Comparison of ENCODE assay signal across 8 mouse cellular contexts in the genomic region with DNA sequence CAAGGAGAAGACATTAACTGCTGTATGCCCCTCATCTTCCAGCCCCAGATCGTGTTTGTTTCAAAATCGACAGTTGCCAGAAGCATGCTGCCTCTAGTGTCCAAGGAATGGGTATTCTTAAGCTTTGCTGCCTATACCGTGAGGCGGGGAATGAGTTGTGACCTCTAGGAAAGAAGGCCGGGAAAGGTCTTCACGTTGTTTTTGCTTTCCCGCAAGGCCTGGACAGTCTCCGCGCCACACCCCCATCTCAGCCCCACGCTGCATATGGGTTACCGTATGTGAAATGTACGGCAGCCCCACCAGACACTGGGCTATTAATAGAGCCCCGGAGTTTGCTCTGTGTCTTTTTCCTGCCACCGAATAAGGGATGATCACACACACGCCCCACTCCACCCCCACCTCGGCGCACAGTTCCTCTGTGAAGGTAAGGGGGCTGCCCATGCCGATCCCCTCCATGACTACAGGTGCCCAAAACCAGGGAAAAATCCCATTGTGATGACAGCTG. TPM values are rescaled to one million over a fixed set of nuclear protein-coding genes. Genes with fewer than 3 reads are reported as not detected.
DNase-seq lines count a peak whose midpoint lies in the region; ATAC-seq lines count a peak whose summit lies in the region.
"Had no signal": no experiment of that assay in that cellular context is flagged by ENCODE, and none has a peak within 500 bp of the region (broad histone marks: within the 10 kb centered on the region; RNA-seq: fewer than 3 reads in every experiment).

No protein-coding gene starts in this region.

- 2% methylated on average over 18 of the region's 18 CpGs for WGBS in lung, embryonic 15.5 days
- WGBS in forebrain, embryonic 16.5 days = under 1% methylated on average over 18 of the region's 18 CpGs
- WGBS in neural tube, embryonic 13.5 days = 1% methylated on average over 18 of the region's 18 CpGs

- peak overlapping the region; percentile 38 for H3K4me2 ChIP-seq in lung, embryonic 15.5 days
- peak overlapping the region; percentile 78 for H3K4me2 ChIP-seq in forebrain, embryonic 16.5 days (ENCODE audit: low read length)
- peak overlapping the region; percentile 83 for H3K4me2 ChIP-seq in neural tube, embryonic 13.5 days
- H3K4me2 ChIP-seq: liver, embryonic 15.5 days had no signal

- no peak for DNase-seq in lung, postnatal 14 days
- DNase-seq in layer of hippocampus, postnatal 10 days (ENCODE audit: low spot score in 2 of 2) = peak; percentile 44 to 55
- DNase-seq in retina, postnatal 1 day = no peak

- ATAC-seq in lung, embryonic 15.5 days (ENCODE audit: borderline replicate concordance, extremely low read depth, low FRiP score, low TSS enrichment) = no peak
- ATAC-seq in forebrain, embryonic 16.5 days = 0 out of 2 replicates have a peak, but pooled peaks have one; percentile 13
- ATAC-seq in neural tube, embryonic 13.5 days (ENCODE audit: low read depth) = peak; percentile 16
- no peak for ATAC-seq in megakaryocyte-erythroid progenitor cell, adult 5-6 weeks (replicated peaks; ENCODE audit: low FRiP score, low TSS enrichment, poor library complexity, severe bottlenecking)

- H3K9ac ChIP-seq in lung, embryonic 15.5 days = no peak overlapping the region
- peak overlapping the region; percentile 72 for H3K9ac ChIP-seq in forebrain, embryonic 16.5 days (replicated peaks; ENCODE audit: low read depth, low read length)
- peak overlapping the region; percentile 86 for H3K9ac ChIP-seq in neural tube, embryonic 13.5 days
- H3K9ac ChIP-seq: liver, embryonic 15.5 days had no signal

- no peaks in the 10 kb centered on the region for H3K36me3 ChIP-seq in lung, embryonic 15.5 days
- no peaks in the 10 kb centered on the region for H3K36me3 ChIP-seq in forebrain, embryonic 16.5 days (ENCODE audit: control insufficient read depth, insufficient read depth)
- no peaks in the 10 kb centered on the region for H3K36me3 ChIP-seq in neural tube, embryonic 13.5 days
- H3K36me3 ChIP-seq: liver, embryonic 15.5 days had no signal

- H3K27me3 ChIP-seq in lung, embryonic 15.5 days = peaks cover 89% of the 10 kb centered on the region
- no peaks in the 10 kb centered on the region for H3K27me3 ChIP-seq in forebrain, embryonic 16.5 days (replicated peaks; ENCODE audit: control insufficient read depth, insufficient read depth, low read length)
- H3K27me3 ChIP-seq in neural tube, embryonic 13.5 days = peaks cover 18% of the 10 kb centered on the region

- 0 out of 2 replicates have a peak overlapping the region, but pooled peaks have one; percentile 8 for H3K4me3 ChIP-seq in lung, embryonic 15.5 days
- H3K4me3 ChIP-seq in forebrain, embryonic 16.5 days (replicated peaks; ENCODE audit: low read length) = peak overlapping the region; percentile 52
- H3K4me3 ChIP-seq in neural tube, embryonic 13.5 days = peak overlapping the region; percentile 76
- H3K4me3 ChIP-seq: liver, embryonic 15.5 days had no signal

- no peaks in the 10 kb centered on the region for H3K9me3 ChIP-seq in lung, embryonic 15.5 days
- no peaks in the 10 kb centered on the region for H3K9me3 ChIP-seq in forebrain, embryonic 16.5 days (ENCODE audit: control insufficient read depth, low read length)
- no peaks in the 10 kb centered on the region for H3K9me3 ChIP-seq in neural tube, embryonic 13.5 days
- H3K9me3 ChIP-seq: liver, embryonic 15.5 days had no signal

- peaks cover 24% of the 10 kb centered on the region for H3K4me1 ChIP-seq in lung, embryonic 15.5 days
- H3K4me1 ChIP-seq in forebrain, embryonic 16.5 days (replicated peaks; ENCODE audit: control insufficient read depth, insufficient read depth, low read length) = peaks cover 37% of the 10 kb centered on the region
- H3K4me1 ChIP-seq in neural tube, embryonic 13.5 days (replicated peaks) = peaks cover 71% of the 10 kb centered on the region
- H3K4me1 ChIP-seq: liver, embryonic 15.5 days had no signal

- no peak overlapping the region for H3K27ac ChIP-seq in lung, embryonic 15.5 days
- peak overlapping the region; percentile 77 for H3K27ac ChIP-seq in forebrain, embryonic 16.5 days (ENCODE audit: low read length)
- H3K27ac ChIP-seq in neural tube, embryonic 13.5 days (replicated peaks) = peak overlapping the region; percentile 89
- H3K27ac ChIP-seq: liver, embryonic 15.5 days had no signal

RNA-seq across cellular contexts. Expression of a gene that starts 2.0 kb away (rescaled TPM):
- polyA plus RNA-seq in lung, embryonic 15.5 days (2015; fragmentation: Nextera tagmentation; extraction: Ambion mirVana) = not detected in 2 replicates
- 28.4 and 31.4 TPM in 2 replicates for polyA plus RNA-seq in forebrain, embryonic 16.5 days (2015; fragmentation: Nextera tagmentation; extraction: Ambion mirVana)
- 10 to 100 TPM; 81.0 to 84.0 TPM for total RNA-seq in layer of hippocampus, postnatal 10 days (2021)
- polyA plus RNA-seq in neural tube, embryonic 13.5 days (2015; fragmentation: Nextera tagmentation; extraction: Ambion mirVana) = 39.9 and 40.9 TPM in 2 replicates
- total RNA-seq in megakaryocyte-erythroid progenitor cell, adult 5-6 weeks (2014; fragmentation: Nextera tagmentation) = not detected in 2 replicates
- not detected in 2 replicates for total RNA-seq in megakaryocyte-erythroid progenitor cell, adult 5-6 weeks (2017)
- polyA plus RNA-seq: liver, embryonic 15.5 days had no signal

Comparison
In these comparisons a context has a peak if more than half of its experiments do, and no peak if none do; other contexts are left out.
1. ATAC-seq: peak in forebrain, embryonic 16.5 days (single experiment) and neural tube, embryonic 13.5 days (single experiment); none in lung, embryonic 15.5 days (single experiment) and megakaryocyte-erythroid progenitor cell, adult 5-6 weeks (single experiment).
2. H3K4me3 ChIP-seq: peak in every context shown above with its lines; median percentile 76 in neural tube, embryonic 13.5 days; 52 in forebrain, embryonic 16.5 days; 8 in lung, embryonic 15.5 days.
3. DNase-seq: peak in layer of hippocampus, postnatal 10 days (2 of 2); none in lung, postnatal 14 days (single experiment) and retina, postnatal 1 day (single experiment).
4. RNA of a gene that starts 2.0 kb away (polyA plus RNA-seq): 39.9 to 40.9 TPM in neural tube, embryonic 13.5 days and 28.4 to 31.4 TPM in forebrain, embryonic 16.5 days; not detected in lung, embryonic 15.5 days; every median in the first group is over 10 times any median in the second.
5. Peak in every context shown above with its lines, with median percentiles within 50 percentile points of each other: H3K4me2 ChIP-seq.